Mouse (Mus musculus) CD4-positive, CD25-positive, alpha-beta regulatory T cell, adult 9 weeks (primary cell): ENCODE measurements around the gene Cenph. TPM values are rescaled to one million over a fixed set of nuclear protein-coding genes. Genes with fewer than 3 reads are reported as not detected.

Experiments
- polyA plus RNA-seq: library from polyadenylated mRNA; unstranded; fragments of 100-300 nt; shearing (Covaris generic); gene quantifications from one replicate; pipeline ENCODE4 v1.2.1, GENCODE M21; 2017

Cenph gene
- 3.4 TPM for polyA plus RNA-seq

DNA sequence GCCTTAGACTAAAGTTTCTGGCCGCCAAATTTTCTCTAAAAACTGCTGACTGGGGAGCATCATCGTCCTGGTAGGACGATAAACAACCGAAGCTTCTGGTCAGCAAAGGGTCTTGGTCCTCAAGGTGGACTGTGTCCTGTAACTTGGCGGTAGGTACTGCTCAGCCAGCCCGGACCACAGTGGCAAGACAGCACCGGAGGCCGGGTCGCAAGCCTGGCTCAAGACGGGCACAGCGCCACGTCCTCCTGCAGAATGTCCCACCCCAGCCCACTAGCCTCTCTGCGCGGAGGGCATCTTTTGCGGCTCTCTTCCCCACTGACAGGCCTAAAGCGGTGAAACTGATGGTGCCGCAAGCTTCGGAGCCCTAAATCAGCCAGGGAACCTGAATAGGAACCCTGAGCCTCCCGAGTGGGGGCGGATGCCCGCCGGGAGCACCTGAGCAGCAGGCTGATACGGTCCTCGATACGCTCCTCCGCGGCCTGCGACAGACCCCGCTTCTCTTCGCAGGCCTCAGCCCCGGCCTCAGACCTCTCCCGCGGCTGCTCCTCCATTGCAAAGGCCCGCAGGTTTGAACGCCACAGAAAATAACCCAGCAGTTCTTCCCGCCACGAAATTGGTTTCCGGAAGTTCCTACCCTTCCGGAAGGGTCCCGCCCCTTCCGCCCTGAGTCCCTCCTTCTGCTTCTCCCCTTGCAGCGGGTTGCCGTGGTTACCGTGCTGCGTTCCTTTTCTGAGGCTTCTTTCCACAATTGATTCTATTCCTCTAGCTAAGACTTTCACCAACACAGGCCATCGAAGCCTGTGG, at the start of gene Cenph:
Gene Cenph (minus strand): TSS at position 648 of the 804 bp plus-strand sequence.

GRCm38 (mm10) chr13:100786414-100786867, 10.7 kb upstream of the Cenph start, which contains the start of gene Ccnb1:
Gene Ccnb1 (minus strand): TSS chr13:100786570.

DNA sequence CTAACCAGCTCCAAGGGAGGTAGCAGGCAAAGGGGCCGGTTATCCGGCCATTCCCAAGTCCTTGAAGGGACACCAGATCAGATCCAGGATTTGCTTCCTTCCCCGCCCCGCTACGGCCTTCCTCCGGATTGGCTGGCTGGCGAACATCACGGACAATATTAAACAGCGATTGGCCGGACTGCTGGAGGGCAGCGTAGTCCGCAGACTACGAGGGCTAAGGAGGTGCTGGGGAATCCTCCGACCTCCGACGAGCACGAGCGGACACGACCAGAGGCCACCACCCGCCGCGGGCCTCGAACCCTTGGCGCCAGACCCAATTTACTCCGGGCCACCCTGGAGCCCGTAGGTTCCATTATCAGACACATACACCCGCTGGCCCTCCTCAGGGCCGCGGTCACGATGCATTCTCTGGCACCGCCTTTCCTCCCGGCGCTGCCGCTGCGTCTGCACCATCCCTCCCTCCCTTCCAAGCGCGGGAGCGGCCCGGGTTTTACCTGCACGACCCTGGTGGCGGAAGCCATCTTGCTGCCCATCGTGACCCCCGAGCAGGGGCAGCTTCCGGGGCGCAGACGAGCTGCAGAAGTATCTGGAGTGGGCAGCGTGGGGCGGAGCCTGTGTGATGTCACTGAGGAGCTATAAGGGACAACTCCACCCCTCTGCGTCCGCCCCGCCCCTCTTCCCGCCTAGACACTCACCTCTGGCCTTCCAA, 31.5 kb downstream of the Cenph start, which contains the start of gene Mrps36:
Gene Mrps36 (minus strand): TSS at position 624 of the 709 bp plus-strand sequence.

GRCm38 (mm10) chr13:100730861-100731176, 44.9 kb downstream of the Cenph start, which contains the start of gene Cdk7:
Gene Cdk7 (minus strand): TSS chr13:100730939.

Other genes starting within 250 kb of the Cenph start
- gene Ocln, start 223.2 kb downstream of the Cenph start, polyA plus RNA-seq: 0.79 TPM
- 7.0 TPM for gene Marveld2, start 158.9 kb downstream of the Cenph start, polyA plus RNA-seq
- 167 TPM for gene Ak6, start 124.9 kb downstream of the Cenph start, polyA plus RNA-seq
- gene Rad17, start 124.8 kb downstream of the Cenph start, polyA plus RNA-seq: 30.2 TPM
- gene Taf9, start 124.3 kb downstream of the Cenph start, polyA plus RNA-seq: 5.1 TPM
- gene Ccdc125, start 106.2 kb downstream of the Cenph start, polyA plus RNA-seq: 27.6 TPM
- gene Cdk7, start 45.0 kb downstream of the Cenph start, polyA plus RNA-seq: 108 TPM
- gene Mrps36, start 31.2 kb downstream of the Cenph start, polyA plus RNA-seq: 116 TPM
- 9.2 TPM for gene Ccnb1, start 10.7 kb upstream of the Cenph start, polyA plus RNA-seq
- 9.3 TPM for gene Slc30a5, start 57.5 kb upstream of the Cenph start, polyA plus RNA-seq